Mouse (Mus musculus): ENCODE results near the gene Stat3. TPM values are rescaled to one million over a fixed set of nuclear protein-coding genes. Genes with fewer than 3 reads are reported as not detected.

The Stat3 gene
- polyA plus RNA-seq, 1 experiment from 2014 or later = 45.0 TPM

- ATAC-seq (replicated peaks; ENCODE audit: insufficient number of reproducible peaks, low FRiP score, low TSS enrichment) = 0 out of 2 replicates have a peak, but pooled peaks have one; percentile 39
- no peak overlapping the region for H3K9ac ChIP-seq (ENCODE audit: low read depth, low read length)
- H3K4me2 ChIP-seq = no peak overlapping the region
- H3K27ac ChIP-seq (ENCODE audit: low read depth, low read length) = peak overlapping the region; percentile 18; the same call in 1 of the 2 replicates
- no peaks in the 10 kb centered on the region for H3K9me3 ChIP-seq (replicated peaks; ENCODE audit: control insufficient read depth, low read length)
- peaks cover 4% of the 10 kb centered on the region; the same call in 1 of the 2 replicates for H3K4me1 ChIP-seq (ENCODE audit: control insufficient read depth, insufficient read depth, low read length)
- H3K36me3 ChIP-seq (ENCODE audit: control insufficient read depth, insufficient read depth, low read length) = no peaks in the 10 kb centered on the region
- no peaks in the 10 kb centered on the region for H3K27me3 ChIP-seq (ENCODE audit: control insufficient read depth, insufficient read depth, low read length)
- 59% methylated on average over 8 of the region's 8 CpGs for WGBS (ENCODE audit: insufficient replicate concordance)
- no peak overlapping the region for H3K4me3 ChIP-seq (ENCODE audit: low read depth, low read length)
Measured at GRCm38 (mm10) chr11:100979887-100980286, 40.5 kb upstream of the Stat3 start.

GRCm38 (mm10) chr11:100975241-100975640 lies 35.9 kb upstream of the Stat3 start:
- Histone ChIP-seq H3K4me1 (ENCODE audit: control insufficient read depth, insufficient read depth, low read length) (peaks cover 9% of the 10 kb centered on the region), H3K4me3 (ENCODE audit: low read depth, low read length) (no peak overlapping the region), H3K27ac (ENCODE audit: low read depth, low read length) (no peak overlapping the region), H3K9ac (ENCODE audit: low read depth, low read length) (no peak overlapping the region), H3K9me3 (replicated peaks; ENCODE audit: control insufficient read depth, low read length) (no peaks in the 10 kb centered on the region), H3K36me3 (ENCODE audit: control insufficient read depth, insufficient read depth, low read length) (no peaks in the 10 kb centered on the region), H3K27me3 (ENCODE audit: control insufficient read depth, insufficient read depth, low read length) (no peaks in the 10 kb centered on the region), H3K4me2 (no peak overlapping the region)
- no peak for ATAC-seq (replicated peaks; ENCODE audit: insufficient number of reproducible peaks, low FRiP score, low TSS enrichment)
- 53% methylated on average over 7 of the region's 7 CpGs for WGBS (ENCODE audit: insufficient replicate concordance)

- Histone ChIP-seq H3K4me2 (no peak overlapping the region), H3K27me3 (ENCODE audit: control insufficient read depth, insufficient read depth, low read length) (no peaks in the 10 kb centered on the region), H3K9me3 (replicated peaks; ENCODE audit: control insufficient read depth, low read length) (no peaks in the 10 kb centered on the region), H3K9ac (ENCODE audit: low read depth, low read length) (no peak overlapping the region), H3K27ac (ENCODE audit: low read depth, low read length) (no peak overlapping the region), H3K4me3 (ENCODE audit: low read depth, low read length) (no peak overlapping the region), H3K4me1 (ENCODE audit: control insufficient read depth, insufficient read depth, low read length) (peaks cover 9% of the 10 kb centered on the region), H3K36me3 (ENCODE audit: control insufficient read depth, insufficient read depth, low read length) (no peaks in the 10 kb centered on the region)
- ATAC-seq (replicated peaks; ENCODE audit: insufficient number of reproducible peaks, low FRiP score, low TSS enrichment) = no peak
- WGBS (ENCODE audit: insufficient replicate concordance) = 67% methylated on average over 14 of the region's 14 CpGs
Measured at GRCm38 (mm10) chr11:100974381-100974970, 35.1 kb upstream of the Stat3 start.

- Histone ChIP-seq H3K9ac (ENCODE audit: low read depth, low read length) (no peak overlapping the region), H3K9me3 (replicated peaks; ENCODE audit: control insufficient read depth, low read length) (no peaks in the 10 kb centered on the region), H3K4me2 (no peak overlapping the region), H3K4me1 (ENCODE audit: control insufficient read depth, insufficient read depth, low read length) (peaks cover 12% of the 10 kb centered on the region), H3K4me3 (ENCODE audit: low read depth, low read length) (no peak overlapping the region), H3K36me3 (ENCODE audit: control insufficient read depth, insufficient read depth, low read length) (no peaks in the 10 kb centered on the region), H3K27me3 (ENCODE audit: control insufficient read depth, insufficient read depth, low read length) (no peaks in the 10 kb centered on the region), H3K27ac (ENCODE audit: low read depth, low read length) (no peak overlapping the region)
- ATAC-seq (replicated peaks; ENCODE audit: insufficient number of reproducible peaks, low FRiP score, low TSS enrichment) = no peak
- 80% methylated on average over 7 of the region's 7 CpGs for WGBS (ENCODE audit: insufficient replicate concordance)
Measured at GRCm38 (mm10) chr11:100973245-100973644, 33.9 kb upstream of the Stat3 start.

DNA sequence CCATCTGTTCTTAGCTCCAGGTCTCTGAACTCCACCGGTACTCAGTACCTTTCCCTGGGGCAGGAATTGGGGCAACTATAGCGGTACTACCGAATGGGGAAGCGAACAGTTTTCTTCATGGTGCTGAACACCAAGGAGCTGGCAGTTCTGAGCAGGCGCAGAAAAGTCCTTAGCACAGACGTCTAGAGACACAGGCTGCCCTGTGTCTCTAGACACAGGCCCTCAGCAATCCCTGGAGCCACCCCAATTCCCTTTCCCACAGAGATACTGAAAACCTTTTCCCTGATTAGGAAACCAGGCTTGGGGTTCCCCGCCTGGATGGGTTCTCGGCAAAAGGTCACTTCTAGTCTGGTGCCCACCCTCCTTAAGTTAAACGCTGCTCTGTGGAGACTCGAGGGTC lies 32.1 kb upstream of the Stat3 start:
- Histone ChIP-seq H3K27me3 (ENCODE audit: control insufficient read depth, insufficient read depth, low read length) (no peaks in the 10 kb centered on the region), H3K9me3 (replicated peaks; ENCODE audit: control insufficient read depth, low read length) (no peaks in the 10 kb centered on the region), H3K4me3 (ENCODE audit: low read depth, low read length) (peak overlapping the region; percentile 85), H3K9ac (ENCODE audit: low read depth, low read length) (peak overlapping the region; percentile 94; the same call in 1 of the 2 replicates), H3K36me3 (ENCODE audit: control insufficient read depth, insufficient read depth, low read length) (no peaks in the 10 kb centered on the region), H3K4me1 (ENCODE audit: control insufficient read depth, insufficient read depth, low read length) (peaks cover 26% of the 10 kb centered on the region), H3K27ac (ENCODE audit: low read depth, low read length) (peak overlapping the region; percentile 88; the same call in 1 of the 2 replicates), H3K4me2 (peak overlapping the region; percentile 73)
- 61% methylated on average over 10 of the region's 10 CpGs for WGBS (ENCODE audit: insufficient replicate concordance)
- ATAC-seq (replicated peaks; ENCODE audit: insufficient number of reproducible peaks, low FRiP score, low TSS enrichment) = no peak

GRCm38 (mm10) chr11:100970557-100970937 lies 31.2 kb upstream of the Stat3 start, which contains the start of gene Cavin1:
TSS of gene Cavin1 (minus strand) at chr11:100970887.
- H3K4me3 ChIP-seq (ENCODE audit: low read depth, low read length) = peak within 1 kb of the TSS; percentile 85
- under 1% methylated on average over 20 of the region's 20 CpGs for WGBS (ENCODE audit: insufficient replicate concordance)
- H3K9me3 ChIP-seq (replicated peaks; ENCODE audit: control insufficient read depth, low read length) = no peaks in the 10 kb centered on the region
- ATAC-seq (replicated peaks; ENCODE audit: insufficient number of reproducible peaks, low FRiP score, low TSS enrichment) = peak; percentile 83
- peak within 1 kb of the TSS; percentile 94 for H3K9ac ChIP-seq (ENCODE audit: low read depth, low read length)
- H3K4me2 ChIP-seq = peak within 1 kb of the TSS; percentile 73
- no peaks in the 10 kb centered on the region for H3K27me3 ChIP-seq (ENCODE audit: control insufficient read depth, insufficient read depth, low read length)
- no peaks in the 10 kb centered on the region for H3K36me3 ChIP-seq (ENCODE audit: control insufficient read depth, insufficient read depth, low read length)
- peaks cover 35% of the 10 kb centered on the region for H3K4me1 ChIP-seq (ENCODE audit: control insufficient read depth, insufficient read depth, low read length)
- H3K27ac ChIP-seq (ENCODE audit: low read depth, low read length) = peak within 1 kb of the TSS; percentile 88

- Histone ChIP-seq H3K9ac (ENCODE audit: low read depth, low read length) (peak overlapping the region; percentile 94), H3K4me1 (ENCODE audit: control insufficient read depth, insufficient read depth, low read length) (peaks cover 41% of the 10 kb centered on the region), H3K27me3 (ENCODE audit: control insufficient read depth, insufficient read depth, low read length) (no peaks in the 10 kb centered on the region), H3K4me2 (peak overlapping the region; percentile 73), H3K27ac (ENCODE audit: low read depth, low read length) (peak overlapping the region; percentile 88), H3K4me3 (ENCODE audit: low read depth, low read length) (peak overlapping the region; percentile 85), H3K36me3 (ENCODE audit: control insufficient read depth, insufficient read depth, low read length) (no peaks in the 10 kb centered on the region), H3K9me3 (replicated peaks; ENCODE audit: control insufficient read depth, low read length) (no peaks in the 10 kb centered on the region)
- whole genome bisulfite sequencing (ENCODE audit: insufficient replicate concordance) = under 1% methylated on average over 65 of the region's 65 CpGs
- ATAC-seq (replicated peaks; ENCODE audit: insufficient number of reproducible peaks, low FRiP score, low TSS enrichment) = peak; percentile 40; the same call in 1 of the 2 replicates
Measured at GRCm38 (mm10) chr11:100969744-100970556, 30.6 kb upstream of the Stat3 start.

- ATAC-seq (replicated peaks; ENCODE audit: insufficient number of reproducible peaks, low FRiP score, low TSS enrichment) = no peak
- Histone ChIP-seq H3K4me2 (peak overlapping the region; percentile 73), H3K9ac (ENCODE audit: low read depth, low read length) (peak overlapping the region; percentile 94), H3K4me1 (ENCODE audit: control insufficient read depth, insufficient read depth, low read length) (peaks cover 47% of the 10 kb centered on the region), H3K9me3 (replicated peaks; ENCODE audit: control insufficient read depth, low read length) (no peaks in the 10 kb centered on the region), H3K36me3 (ENCODE audit: control insufficient read depth, insufficient read depth, low read length) (no peaks in the 10 kb centered on the region), H3K27me3 (ENCODE audit: control insufficient read depth, insufficient read depth, low read length) (no peaks in the 10 kb centered on the region), H3K27ac (ENCODE audit: low read depth, low read length) (peak overlapping the region; percentile 88), H3K4me3 (ENCODE audit: low read depth, low read length) (peak overlapping the region; percentile 85)
- 3% methylated on average over 35 of the region's 35 CpGs for WGBS (ENCODE audit: insufficient replicate concordance)
Measured at GRCm38 (mm10) chr11:100969189-100969743, 29.9 kb upstream of the Stat3 start.

Measured in heart, embryonic 11.5 days (tissue).